Mouse (Mus musculus) cerebellum, adult 2 months (tissue): ENCODE data around the gene Ppt2.

Experiments used
- CTCF ChIP-seq: fragments of 200-500 bp; IDR thresholded peaks from 2 replicates; pipeline ENCODE4 v1.5.1; 2011; ENCODE audit warnings: low read depth, mild to moderate bottlenecking, control low read depth, low read length, moderate library complexity, borderline replicate concordance; ENCODE audit not compliant: insufficient read depth
- POLR2A ChIP-seq: fragments of 200-500 bp; IDR thresholded peaks from 2 replicates; pipeline ENCODE4 v1.6.1; 2011; ENCODE audit warnings: low read length, control low read depth, borderline replicate concordance; ENCODE audit not compliant: insufficient read depth

DNA sequence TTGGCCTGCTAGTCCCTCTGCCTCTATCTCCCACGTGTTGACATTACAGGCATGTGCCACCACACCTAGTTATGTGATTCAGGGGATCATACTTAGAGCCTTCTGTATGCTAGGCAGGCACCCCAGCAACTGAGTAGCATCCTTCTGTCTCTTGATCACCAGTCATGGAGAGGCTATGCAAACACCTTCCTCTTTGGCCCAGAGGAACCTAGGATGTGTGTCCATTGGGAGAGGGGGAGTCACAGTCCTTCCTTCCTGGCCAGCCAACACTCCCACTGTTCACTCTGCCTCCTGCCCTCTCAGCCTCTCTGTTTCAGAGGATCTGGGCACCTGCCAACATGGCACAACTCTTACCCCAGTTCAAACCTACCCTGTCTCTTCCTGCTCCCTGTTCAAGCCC, 35.2 kb upstream of the Ppt2 start:
- no peak for TF ChIP-seq POLR2A
- TF ChIP-seq CTCF = no peak
